Mouse (Mus musculus) heart, adult 2 months (tissue): ENCODE results near the gene Ufc1.

Experiments
- CTCF ChIP-seq: fragments of 200-600 bp; IDR thresholded peaks from 2 replicates; pipeline ENCODE4 v1.8.1; 2022; ENCODE audit warnings: antibody characterized with exemption, mild to moderate bottlenecking, moderate library complexity
- POLR2A ChIP-seq: fragments of 200-500 bp; IDR thresholded peaks from 2 replicates; pipeline ENCODE4 v1.6.1; 2011; ENCODE audit warnings: mild to moderate bottlenecking, low read depth, low read length, control low read depth; ENCODE audit not compliant: insufficient read depth

- no peak for TF ChIP-seq CTCF
- TF ChIP-seq POLR2A: no peak
Observed at GRCm38 (mm10) chr1:171288328-171288727, 6.5 kb downstream of the Ufc1 start.
